Mouse (Mus musculus): ENCODE data around the gene Kif14. TPM values are rescaled to one million over a fixed set of nuclear protein-coding genes. Genes with fewer than 3 reads are reported as not detected.
"Not testable (repeated sequence)": the region's sequence is repeated elsewhere in the genome, so short reads cannot be mapped to it uniquely, and the experiment has no call there.

Kif14 gene
- polyA plus RNA-seq, 1 experiment = 3.7 TPM

DNA sequence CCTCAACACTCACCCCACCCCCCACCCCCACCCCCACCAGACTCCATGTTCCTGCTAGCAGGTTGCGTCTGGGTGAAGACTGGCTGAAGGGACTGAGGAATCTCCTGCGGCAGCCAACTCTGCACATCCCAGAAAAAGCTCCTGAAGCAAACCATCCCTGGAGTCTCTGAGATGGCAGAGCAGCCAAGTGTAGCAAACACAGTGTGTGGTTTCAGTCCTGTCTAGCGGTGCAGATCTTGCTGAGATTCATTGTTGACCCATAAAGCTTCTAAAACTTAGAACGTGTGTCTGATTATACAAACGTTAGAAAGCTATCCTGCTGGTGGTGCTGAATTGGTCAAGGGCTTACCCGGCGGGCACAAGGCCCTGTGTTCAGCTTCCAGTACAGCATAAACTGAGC lies 77.8 kb downstream of the Kif14 start:
- no peak overlapping the region for H3K4me3 ChIP-seq (ENCODE audit: control insufficient read depth, insufficient read depth, low read length)
- H3K27ac ChIP-seq (ENCODE audit: control insufficient read depth, insufficient read depth, low read length) = no peak overlapping the region
- WGBS = 92% methylated on average over 7 of the region's 7 CpGs
- H3K36me3 ChIP-seq (ENCODE audit: control insufficient read depth, insufficient read depth, low read length) = no peaks in the 10 kb centered on the region
- no peak for DNase-seq
- TF ChIP-seq POLR2A (IDR thresholded peaks at IDR 0.05; ENCODE audit: control insufficient read depth, extremely low read depth, insufficient read depth, low read length, poor library complexity) (no peak), CTCF (IDR thresholded peaks at IDR 0.05; ENCODE audit: borderline replicate concordance, control insufficient read depth, extremely low read depth, insufficient read depth, low read length, poor library complexity) (no peak)
- H3K27me3 ChIP-seq (ENCODE audit: control insufficient read depth, insufficient read depth, low read length) = no peaks in the 10 kb centered on the region
- peaks cover 11% of the 10 kb centered on the region for H3K4me1 ChIP-seq (replicated peaks; ENCODE audit: control insufficient read depth, insufficient read depth, low read length)

DNA sequence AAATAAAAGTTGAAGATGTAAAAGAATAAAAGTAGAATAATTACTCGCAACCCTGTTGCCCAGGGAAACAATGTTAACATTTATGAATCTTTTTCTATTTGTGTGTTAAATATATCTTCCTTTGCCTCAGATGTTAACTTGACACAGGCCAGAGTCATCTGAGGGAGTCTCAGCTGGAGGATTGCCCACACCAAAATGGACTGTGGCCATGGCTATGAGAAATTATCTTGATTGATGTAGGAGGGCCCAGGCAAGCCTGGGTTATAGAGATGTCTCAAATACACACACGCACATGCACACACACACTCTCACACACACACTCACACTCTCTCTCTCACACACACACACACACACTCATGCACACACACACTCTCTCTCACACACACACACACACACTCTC lies 80.9 kb downstream of the Kif14 start:
- no peak overlapping the region for H3K4me3 ChIP-seq (ENCODE audit: control insufficient read depth, insufficient read depth, low read length)
- no peak overlapping the region for H3K27ac ChIP-seq (ENCODE audit: control insufficient read depth, insufficient read depth, low read length)
- no peaks in the 10 kb centered on the region for H3K36me3 ChIP-seq (ENCODE audit: control insufficient read depth, insufficient read depth, low read length)
- WGBS = 95% methylated on average over 2 of the region's 2 CpGs
- no peak for TF ChIP-seq POLR2A (IDR thresholded peaks at IDR 0.05; ENCODE audit: control insufficient read depth, extremely low read depth, insufficient read depth, low read length, poor library complexity)
- TF ChIP-seq CTCF (IDR thresholded peaks at IDR 0.05; ENCODE audit: borderline replicate concordance, control insufficient read depth, extremely low read depth, insufficient read depth, low read length, poor library complexity) = no peak
- no peaks in the 10 kb centered on the region for H3K27me3 ChIP-seq (ENCODE audit: control insufficient read depth, insufficient read depth, low read length)
- H3K4me1 ChIP-seq (replicated peaks; ENCODE audit: control insufficient read depth, insufficient read depth, low read length) = peaks cover 6% of the 10 kb centered on the region
- no peak for DNase-seq

DNA sequence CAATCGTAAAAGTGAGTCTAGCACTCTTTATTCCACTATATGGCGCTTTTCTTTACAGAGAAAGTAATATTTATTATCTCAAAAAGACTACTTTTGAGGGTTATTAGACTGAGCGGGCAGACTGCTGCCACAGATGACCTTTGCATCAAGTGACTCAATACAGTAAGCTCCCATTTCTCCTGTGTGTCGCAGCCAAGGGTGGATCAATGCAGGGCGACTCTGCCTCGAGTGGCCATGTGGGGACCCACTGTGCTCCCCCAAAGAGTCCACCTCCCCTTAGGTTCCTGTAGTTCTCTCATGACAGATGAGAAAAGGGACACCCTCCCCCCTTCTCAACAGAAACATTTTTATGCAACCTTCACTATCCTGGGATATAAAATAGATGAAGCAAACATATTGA lies 84.1 kb downstream of the Kif14 start:
- Histone ChIP-seq H3K4me1 (replicated peaks; ENCODE audit: control insufficient read depth, insufficient read depth, low read length) (peaks cover 6% of the 10 kb centered on the region), H3K36me3 (ENCODE audit: control insufficient read depth, insufficient read depth, low read length) (no peaks in the 10 kb centered on the region), H3K27me3 (ENCODE audit: control insufficient read depth, insufficient read depth, low read length) (no peaks in the 10 kb centered on the region), H3K27ac (ENCODE audit: control insufficient read depth, insufficient read depth, low read length) (no peak overlapping the region), H3K4me3 (ENCODE audit: control insufficient read depth, insufficient read depth, low read length) (no peak overlapping the region)
- WGBS = 97% methylated on average over 6 of the region's 6 CpGs
- no peak for TF ChIP-seq POLR2A (IDR thresholded peaks at IDR 0.05; ENCODE audit: control insufficient read depth, extremely low read depth, insufficient read depth, low read length, poor library complexity)
- no peak for DNase-seq

DNA sequence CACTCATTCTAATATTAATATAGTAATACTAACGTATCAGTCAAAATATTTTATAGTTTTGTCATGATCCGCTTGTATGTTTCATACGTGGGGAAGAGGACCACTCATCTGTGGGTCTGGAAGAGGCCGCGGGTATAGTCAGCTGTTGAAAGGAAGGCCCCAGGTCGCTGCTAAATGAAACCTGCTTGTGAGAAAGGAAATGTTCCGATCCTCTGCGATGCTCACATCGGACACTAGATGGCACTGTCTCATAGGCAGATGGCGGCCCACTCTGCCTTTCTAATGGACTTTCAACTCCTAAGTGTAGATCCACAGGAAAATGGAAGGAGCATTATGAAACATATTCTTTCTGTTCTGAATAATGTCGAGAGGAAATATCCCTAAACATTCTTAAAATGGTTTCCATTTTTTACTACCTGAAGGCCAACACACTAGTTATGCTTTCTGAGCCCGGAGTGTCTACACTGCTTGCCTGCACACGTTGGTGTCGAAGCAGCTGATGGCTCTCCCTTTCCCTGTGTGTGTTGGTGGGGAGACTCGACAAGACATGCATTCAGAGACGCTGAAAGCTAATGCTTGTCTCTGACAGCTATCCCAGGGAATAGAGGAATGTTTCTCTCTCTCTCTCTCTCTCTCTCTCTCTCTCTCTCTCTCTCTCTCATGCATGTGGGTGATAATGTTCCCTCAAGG lies 84.9 kb downstream of the Kif14 start:
- no peaks in the 10 kb centered on the region for H3K36me3 ChIP-seq (ENCODE audit: control insufficient read depth, insufficient read depth, low read length)
- 27% methylated on average over 16 of the region's 16 CpGs for WGBS
- peaks cover 6% of the 10 kb centered on the region for H3K4me1 ChIP-seq (replicated peaks; ENCODE audit: control insufficient read depth, insufficient read depth, low read length)
- no peak overlapping the region for H3K4me3 ChIP-seq (ENCODE audit: control insufficient read depth, insufficient read depth, low read length)
- DNase-seq = peak; percentile 76
- no peak overlapping the region for H3K27ac ChIP-seq (ENCODE audit: control insufficient read depth, insufficient read depth, low read length)
- H3K27me3 ChIP-seq (ENCODE audit: control insufficient read depth, insufficient read depth, low read length) = no peaks in the 10 kb centered on the region
- no peak for TF ChIP-seq POLR2A (IDR thresholded peaks at IDR 0.05; ENCODE audit: control insufficient read depth, extremely low read depth, insufficient read depth, low read length, poor library complexity)

DNA sequence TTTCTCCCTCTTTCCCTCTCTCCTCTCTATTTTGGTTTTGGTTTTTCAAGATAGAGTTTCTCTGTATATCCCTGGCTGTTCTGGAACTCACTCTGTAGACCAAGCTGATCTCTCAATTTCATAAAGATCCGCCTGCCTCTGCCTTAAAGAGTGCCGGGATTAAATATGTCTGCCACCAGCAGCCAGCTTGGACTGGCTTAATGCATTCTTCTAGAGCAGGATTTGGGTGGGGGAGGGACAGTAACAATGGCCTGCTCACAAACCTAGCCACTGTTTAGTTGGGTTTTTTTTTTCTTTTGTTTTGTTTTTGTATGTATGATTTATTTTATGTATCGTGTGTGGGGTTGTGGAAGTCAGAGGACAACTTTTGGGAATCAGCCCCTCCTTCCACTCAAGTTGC lies 88.5 kb downstream of the Kif14 start:
- no peak for DNase-seq
- Histone ChIP-seq H3K4me3 (ENCODE audit: control insufficient read depth, insufficient read depth, low read length) (no peak overlapping the region), H3K27ac (ENCODE audit: control insufficient read depth, insufficient read depth, low read length) (no peak overlapping the region), H3K4me1 (replicated peaks; ENCODE audit: control insufficient read depth, insufficient read depth, low read length) (no peaks in the 10 kb centered on the region), H3K27me3 (ENCODE audit: control insufficient read depth, insufficient read depth, low read length) (no peaks in the 10 kb centered on the region), H3K36me3 (ENCODE audit: control insufficient read depth, insufficient read depth, low read length) (no peaks in the 10 kb centered on the region)
- no peak for TF ChIP-seq POLR2A (IDR thresholded peaks at IDR 0.05; ENCODE audit: control insufficient read depth, extremely low read depth, insufficient read depth, low read length, poor library complexity)
- 98% methylated on average over 3 of the region's 3 CpGs for WGBS

DNA sequence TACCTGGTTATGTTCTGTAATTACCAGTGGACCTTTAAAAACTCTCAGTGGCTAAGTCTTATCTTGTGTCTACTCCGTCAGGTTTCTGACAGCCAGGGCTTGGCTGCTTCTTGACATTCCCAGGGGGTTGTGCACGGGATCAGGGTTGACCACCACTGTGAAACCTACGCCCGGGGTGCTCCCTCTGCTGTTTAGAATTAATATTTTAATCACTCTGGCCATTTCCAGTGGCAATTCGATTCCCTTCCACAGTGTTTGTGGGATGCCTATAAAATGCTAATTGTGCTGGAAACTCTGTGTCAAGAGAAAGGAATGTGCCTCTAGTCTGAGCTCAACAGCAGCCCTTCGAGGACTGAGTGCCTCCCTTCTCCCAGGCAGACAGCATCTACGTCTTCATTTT lies 89.7 kb downstream of the Kif14 start:
- WGBS = 83% methylated on average over 7 of the region's 7 CpGs
- DNase-seq = no peak
- H3K27ac ChIP-seq (ENCODE audit: control insufficient read depth, insufficient read depth, low read length) = no peak overlapping the region

DNA sequence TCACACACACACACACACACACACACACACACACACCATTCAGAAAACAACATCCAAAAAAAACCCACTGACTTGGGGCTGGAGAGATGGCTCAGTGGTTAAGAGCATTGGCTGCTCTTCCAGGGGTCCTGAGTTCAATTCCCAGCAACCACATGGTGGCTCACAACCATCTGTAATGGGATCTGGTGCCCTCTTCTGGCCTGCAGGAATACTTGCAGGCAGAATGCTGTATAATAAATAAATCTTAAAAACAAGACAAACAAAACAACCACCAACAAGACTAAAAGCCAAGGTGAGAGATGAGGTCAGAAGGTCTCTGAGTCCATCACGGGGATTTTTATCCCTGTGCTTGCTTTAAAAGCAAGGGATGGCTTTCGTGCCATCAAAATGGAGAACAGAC lies 90.5 kb downstream of the Kif14 start:
- H3K4me1 ChIP-seq (replicated peaks; ENCODE audit: control insufficient read depth, insufficient read depth, low read length) = not testable (repeated sequence)

More for the DNA sequence above, 89.7 kb downstream of the Kif14 start:
- Histone ChIP-seq H3K27me3 (ENCODE audit: control insufficient read depth, insufficient read depth, low read length) (no peaks in the 10 kb centered on the region), H3K36me3 (ENCODE audit: control insufficient read depth, insufficient read depth, low read length) (no peaks in the 10 kb centered on the region), H3K4me1 (replicated peaks; ENCODE audit: control insufficient read depth, insufficient read depth, low read length) (no peaks in the 10 kb centered on the region), H3K4me3 (ENCODE audit: control insufficient read depth, insufficient read depth, low read length) (no peak overlapping the region)
- TF ChIP-seq CTCF (IDR thresholded peaks at IDR 0.05; ENCODE audit: borderline replicate concordance, control insufficient read depth, extremely low read depth, insufficient read depth, low read length, poor library complexity) (no peak), POLR2A (IDR thresholded peaks at IDR 0.05; ENCODE audit: control insufficient read depth, extremely low read depth, insufficient read depth, low read length, poor library complexity) (no peak)

More for the DNA sequence above, 90.5 kb downstream of the Kif14 start:
- H3K4me3 ChIP-seq (ENCODE audit: control insufficient read depth, insufficient read depth, low read length); DNase-seq; H3K36me3 ChIP-seq (ENCODE audit: control insufficient read depth, insufficient read depth, low read length); H3K27me3 ChIP-seq (ENCODE audit: control insufficient read depth, insufficient read depth, low read length); H3K27ac ChIP-seq (ENCODE audit: control insufficient read depth, insufficient read depth, low read length): not testable (repeated sequence)
- WGBS = 95% methylated on average over 2 of the region's 2 CpGs

All from thymus, adult 2 months (tissue).